Mouse (Mus musculus): ENCODE results near the gene Car6. TPM values are rescaled to one million over a fixed set of nuclear protein-coding genes. Genes with fewer than 3 reads are reported as not detected.

Car6 gene
- polyA plus RNA-seq, 1 experiment = 52.7 TPM

DNA sequence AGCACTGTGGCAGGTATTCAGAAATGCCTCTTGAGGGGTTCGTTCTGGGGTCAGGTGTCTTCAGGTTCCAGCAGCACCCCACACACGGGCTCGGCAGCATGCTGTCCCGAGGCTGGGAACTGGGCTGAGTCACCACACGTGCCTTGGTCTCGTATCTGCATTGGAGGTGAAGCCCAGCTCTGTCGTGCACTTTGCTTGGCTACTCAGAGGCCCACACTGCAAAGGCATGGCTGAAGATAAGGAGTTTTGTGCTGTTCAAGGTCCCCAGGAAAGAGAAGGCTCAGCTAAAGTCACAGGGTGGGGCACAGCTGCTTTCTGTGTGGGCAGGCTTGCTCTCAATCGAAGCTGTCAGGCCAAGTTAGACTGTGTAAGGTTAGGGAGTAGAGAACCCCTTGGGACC lies 48.6 kb downstream of the Car6 start:
- Histone ChIP-seq H3K27me3 (ENCODE audit: control insufficient read depth, insufficient read depth, insufficient read length) (peaks cover 1% of the 10 kb centered on the region), H3ac (ENCODE audit: control insufficient read depth, insufficient read length) (no peak overlapping the region), H3K36me3 (ENCODE audit: control insufficient read depth, insufficient read depth) (no peaks in the 10 kb centered on the region), H3K79me2 (ENCODE audit: control insufficient read depth, insufficient read depth) (no peaks in the 10 kb centered on the region), H3K4me2 (ENCODE audit: low read depth) (no peak overlapping the region), H3K4me3 (no peak overlapping the region)
- no peak for TF ChIP-seq TCF3 (IDR thresholded peaks at IDR 0.05; ENCODE audit: insufficient read length, low read depth)
- no peak for TF ChIP-seq POLR2A (IDR thresholded peaks at IDR 0.05; ENCODE audit: insufficient read length, low read depth)
- TF ChIP-seq SRF (IDR thresholded peaks at IDR 0.05; ENCODE audit: control insufficient read depth, insufficient read length, low read depth) = no peak
- TF ChIP-seq MYOG (IDR thresholded peaks at IDR 0.05; ENCODE audit: control insufficient read depth in 1 of 3, insufficient read depth in 1 of 3, insufficient read length in 2 of 3, low read depth in 2 of 3) = no peak
- TF ChIP-seq MYOD1 (IDR thresholded peaks at IDR 0.05; ENCODE audit: control insufficient read depth in 1 of 3, insufficient read length in 2 of 3, low read depth in 2 of 3) = no peak
- no peak for TF ChIP-seq MAX (IDR thresholded peaks at IDR 0.05; ENCODE audit: low read depth)
- TF ChIP-seq CEBPB (IDR thresholded peaks at IDR 0.05; ENCODE audit: insufficient read depth, poor library complexity, severe bottlenecking) = no peak
- no peak for TF ChIP-seq USF1 (IDR thresholded peaks at IDR 0.05; ENCODE audit: low read depth)
- TF ChIP-seq REST (IDR thresholded peaks at IDR 0.05; ENCODE audit: insufficient read depth, insufficient read length) = no peak
- no peak for TF ChIP-seq TCF12 (IDR thresholded peaks at IDR 0.05; ENCODE audit: insufficient read depth, poor library complexity, severe bottlenecking)
- TF ChIP-seq POLR2AphosphoS2 (IDR thresholded peaks at IDR 0.05; ENCODE audit: insufficient read length, low read depth) = no peak
- no peak for TF ChIP-seq E2F4 (IDR thresholded peaks at IDR 0.05; ENCODE audit: insufficient read depth)

DNA sequence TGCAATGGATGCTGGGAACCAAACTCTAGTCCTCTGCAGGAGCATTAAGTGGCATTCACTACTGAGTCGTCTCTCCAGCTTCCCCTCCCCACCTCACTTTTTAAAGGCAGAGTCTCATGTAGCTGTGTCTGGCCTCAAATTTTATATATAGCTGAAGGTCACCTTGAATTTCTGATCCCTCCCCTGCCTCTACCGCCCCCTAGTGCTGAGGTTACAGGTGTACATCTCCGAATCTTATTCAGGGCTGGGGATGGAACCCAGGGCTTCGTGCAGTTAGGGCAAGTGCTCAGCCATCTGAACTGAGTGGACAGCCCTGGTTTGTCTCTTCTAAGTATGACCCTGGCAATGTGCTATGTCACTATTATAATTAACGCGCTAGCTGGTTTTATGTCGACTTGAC lies 50.1 kb downstream of the Car6 start:
- Histone ChIP-seq H3K4me3 (no peak overlapping the region), H3K36me3 (ENCODE audit: control insufficient read depth, insufficient read depth) (no peaks in the 10 kb centered on the region), H3K27me3 (ENCODE audit: control insufficient read depth, insufficient read depth, insufficient read length) (no peaks in the 10 kb centered on the region), H3ac (ENCODE audit: control insufficient read depth, insufficient read length) (no peak overlapping the region), H3K4me2 (ENCODE audit: low read depth) (no peak overlapping the region), H3K79me2 (ENCODE audit: control insufficient read depth, insufficient read depth) (no peaks in the 10 kb centered on the region)
- TF ChIP-seq USF1 (IDR thresholded peaks at IDR 0.05; ENCODE audit: low read depth) (no peak), REST (IDR thresholded peaks at IDR 0.05; ENCODE audit: insufficient read depth, insufficient read length) (no peak), MAX (IDR thresholded peaks at IDR 0.05; ENCODE audit: low read depth) (no peak), SRF (IDR thresholded peaks at IDR 0.05; ENCODE audit: control insufficient read depth, insufficient read length, low read depth) (no peak), MYOG (IDR thresholded peaks at IDR 0.05; ENCODE audit: control insufficient read depth in 1 of 3, insufficient read depth in 1 of 3, insufficient read length in 2 of 3, low read depth in 2 of 3) (no peak), POLR2AphosphoS2 (IDR thresholded peaks at IDR 0.05; ENCODE audit: insufficient read length, low read depth) (no peak)

DNA sequence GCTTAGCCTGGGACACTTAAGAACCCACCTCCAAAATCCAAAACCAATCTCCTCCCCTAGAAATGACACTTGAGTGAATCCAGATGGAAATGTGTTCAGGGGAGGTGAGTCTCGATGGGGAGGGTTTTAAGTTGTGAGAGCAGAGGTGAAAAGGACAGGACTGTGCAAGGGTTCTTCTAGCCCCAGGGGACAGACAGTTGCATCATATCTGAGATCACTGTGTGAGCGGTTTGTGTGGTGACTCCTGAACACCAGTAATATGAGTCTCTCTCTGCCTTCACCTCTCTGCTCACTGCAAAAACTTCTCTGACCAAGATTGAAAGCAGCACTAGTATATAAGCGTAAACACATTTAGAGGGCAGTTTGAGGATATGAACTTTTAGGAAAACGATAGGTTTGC lies 54.8 kb downstream of the Car6 start:
- TF ChIP-seq CEBPB (IDR thresholded peaks at IDR 0.05; ENCODE audit: insufficient read depth, poor library complexity, severe bottlenecking) = peak; percentile 87
- TF ChIP-seq TCF3 (IDR thresholded peaks at IDR 0.05; ENCODE audit: insufficient read length, low read depth) = no peak
- no peak overlapping the region for H3K4me3 ChIP-seq
- no peaks in the 10 kb centered on the region for H3K36me3 ChIP-seq (ENCODE audit: control insufficient read depth, insufficient read depth)
- no peaks in the 10 kb centered on the region for H3K79me2 ChIP-seq (ENCODE audit: control insufficient read depth, insufficient read depth)
- peak overlapping the region; percentile 39 for H3K4me2 ChIP-seq (ENCODE audit: low read depth)
- H3ac ChIP-seq (ENCODE audit: control insufficient read depth, insufficient read length) = no peak overlapping the region
- H3K27me3 ChIP-seq (ENCODE audit: control insufficient read depth, insufficient read depth, insufficient read length) = no peaks in the 10 kb centered on the region

DNA sequence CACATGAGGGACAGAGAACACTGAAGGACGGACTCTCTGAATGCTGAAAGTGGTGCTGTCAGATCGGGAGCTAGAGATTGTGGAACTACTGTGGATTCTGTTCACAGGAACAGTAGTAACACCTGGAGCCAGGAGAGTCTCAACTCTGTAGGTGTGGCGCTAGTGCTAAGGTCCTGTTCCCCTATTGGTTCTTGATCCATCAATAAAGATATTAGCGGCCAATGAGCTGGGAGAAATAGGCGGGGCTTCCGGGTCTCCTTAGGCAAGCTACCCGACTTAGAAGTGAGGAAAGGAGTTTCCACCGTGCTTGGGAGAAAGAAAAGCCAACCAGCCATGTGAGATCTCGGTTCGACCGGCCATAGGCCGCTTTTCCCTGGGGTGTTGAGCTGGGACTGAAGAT lies 56.9 kb downstream of the Car6 start:
- Histone ChIP-seq H3ac (ENCODE audit: control insufficient read depth, insufficient read length) (no peak overlapping the region), H3K4me2 (ENCODE audit: low read depth) (no peak overlapping the region), H3K36me3 (ENCODE audit: control insufficient read depth, insufficient read depth) (no peaks in the 10 kb centered on the region), H3K79me2 (ENCODE audit: control insufficient read depth, insufficient read depth) (no peaks in the 10 kb centered on the region), H3K27me3 (ENCODE audit: control insufficient read depth, insufficient read depth, insufficient read length) (no peaks in the 10 kb centered on the region), H3K4me3 (no peak overlapping the region)
- TF ChIP-seq TCF3 (IDR thresholded peaks at IDR 0.05; ENCODE audit: insufficient read length, low read depth) = no peak
- no peak for TF ChIP-seq POLR2A (IDR thresholded peaks at IDR 0.05; ENCODE audit: insufficient read length, low read depth)
- TF ChIP-seq CEBPB (IDR thresholded peaks at IDR 0.05; ENCODE audit: insufficient read depth, poor library complexity, severe bottlenecking) = no peak
- TF ChIP-seq MYOG (IDR thresholded peaks at IDR 0.05; ENCODE audit: control insufficient read depth in 1 of 3, insufficient read depth in 1 of 3, insufficient read length in 2 of 3, low read depth in 2 of 3) = no peak
- TF ChIP-seq USF1 (IDR thresholded peaks at IDR 0.05; ENCODE audit: low read depth) = no peak
- TF ChIP-seq TCF12 (IDR thresholded peaks at IDR 0.05; ENCODE audit: insufficient read depth, poor library complexity, severe bottlenecking) = no peak
- TF ChIP-seq MAX (IDR thresholded peaks at IDR 0.05; ENCODE audit: low read depth) = no peak
- no peak for TF ChIP-seq E2F4 (IDR thresholded peaks at IDR 0.05; ENCODE audit: insufficient read depth)

DNA sequence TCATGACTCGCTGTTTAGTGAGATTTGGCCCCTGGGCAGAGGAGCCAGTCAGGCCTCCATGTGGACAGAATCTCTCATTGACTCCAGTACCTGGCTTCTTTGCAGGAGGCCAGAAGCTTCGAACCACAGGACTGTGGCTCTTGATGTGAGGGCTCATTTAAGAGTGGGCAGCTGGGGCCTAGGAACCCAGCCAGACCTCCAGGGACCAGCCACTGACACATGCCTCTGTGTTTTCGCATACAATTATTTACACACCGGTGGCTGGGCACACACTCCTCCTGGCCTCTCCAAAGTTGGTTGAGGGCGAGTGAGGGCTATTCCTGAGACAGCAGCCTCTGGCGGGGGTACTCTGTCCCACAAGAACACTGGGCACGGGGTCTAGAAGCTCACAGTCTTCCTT lies 60.8 kb downstream of the Car6 start:
- no peaks in the 10 kb centered on the region for H3K36me3 ChIP-seq (ENCODE audit: control insufficient read depth, insufficient read depth)
- H3K79me2 ChIP-seq (ENCODE audit: control insufficient read depth, insufficient read depth) = no peaks in the 10 kb centered on the region
- no peak overlapping the region for H3K4me2 ChIP-seq (ENCODE audit: low read depth)
- no peak overlapping the region for H3ac ChIP-seq (ENCODE audit: control insufficient read depth, insufficient read length)
- no peak overlapping the region for H3K4me3 ChIP-seq
- TF ChIP-seq MYOG (IDR thresholded peaks at IDR 0.05; ENCODE audit: control insufficient read depth in 1 of 3, insufficient read depth in 1 of 3, insufficient read length in 2 of 3, low read depth in 2 of 3) (no peak), POLR2A (IDR thresholded peaks at IDR 0.05; ENCODE audit: insufficient read length, low read depth) (no peak), MYOD1 (IDR thresholded peaks at IDR 0.05; ENCODE audit: control insufficient read depth in 1 of 3, insufficient read length in 2 of 3, low read depth in 2 of 3) (no peak), USF1 (IDR thresholded peaks at IDR 0.05; ENCODE audit: low read depth) (no peak), SRF (IDR thresholded peaks at IDR 0.05; ENCODE audit: control insufficient read depth, insufficient read length, low read depth) (no peak), POLR2AphosphoS2 (IDR thresholded peaks at IDR 0.05; ENCODE audit: insufficient read length, low read depth) (no peak), MAX (IDR thresholded peaks at IDR 0.05; ENCODE audit: low read depth) (no peak), TCF12 (IDR thresholded peaks at IDR 0.05; ENCODE audit: insufficient read depth, poor library complexity, severe bottlenecking) (no peak), E2F4 (IDR thresholded peaks at IDR 0.05; ENCODE audit: insufficient read depth) (no peak), CEBPB (IDR thresholded peaks at IDR 0.05; ENCODE audit: insufficient read depth, poor library complexity, severe bottlenecking) (no peak), REST (IDR thresholded peaks at IDR 0.05; ENCODE audit: insufficient read depth, insufficient read length) (no peak), TCF3 (IDR thresholded peaks at IDR 0.05; ENCODE audit: insufficient read length, low read depth) (no peak)
- no peaks in the 10 kb centered on the region for H3K27me3 ChIP-seq (ENCODE audit: control insufficient read depth, insufficient read depth, insufficient read length)
